Mouse (Mus musculus) kidney, postnatal 10 days (tissue): ENCODE data around the gene Dnaic1.
A peak's percentile ranks its signal among the peaks of the same experiment; 100 is the strongest.

Experiments used
- DNase-seq: peaks from one replicate; pipeline ENCODE4 v3.0.0; 2021; ENCODE audit warnings: mixed read lengths

The Dnaic1 gene

DNA sequence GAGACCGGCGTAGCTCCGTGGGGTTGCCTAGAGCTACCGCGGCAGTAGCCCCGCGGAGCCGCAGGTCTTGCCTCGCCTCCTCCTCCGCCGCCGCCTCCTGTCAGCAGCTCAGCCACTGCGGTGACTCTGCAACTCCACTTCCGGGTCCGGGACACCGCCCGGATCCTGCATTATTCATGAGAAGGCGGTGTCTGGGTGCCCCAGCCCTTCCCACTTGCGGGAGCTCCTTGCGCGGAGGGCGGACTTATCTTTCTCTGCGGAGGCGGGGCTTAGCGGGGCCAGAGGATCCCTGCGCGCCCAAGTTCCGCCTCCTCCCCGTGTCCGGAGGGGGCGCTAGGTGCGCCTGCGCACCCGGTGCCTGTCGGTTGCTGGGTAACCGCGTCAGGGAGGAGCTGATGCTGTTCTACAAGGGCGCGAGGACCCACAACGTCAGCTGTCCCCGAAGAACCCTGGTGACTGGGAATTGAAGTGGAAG lies at the start of gene Dnaic1, which contains the start of gene Fam219a:
Gene Dnaic1, plus strand, starts transcription at position 365 of the 475 bp plus-strand sequence.
Gene Fam219a, minus strand, starts transcription at position 128 of the 475 bp plus-strand sequence.
- peak; percentile 99 for DNase-seq

GRCm38 (mm10) chr4:41520641-41521040 lies 48.9 kb upstream of the Dnaic1 start:
- no peak for DNase-seq

- DNase-seq: no peak
Measured at GRCm38 (mm10) chr4:41522136-41522535, 47.4 kb upstream of the Dnaic1 start.

DNA sequence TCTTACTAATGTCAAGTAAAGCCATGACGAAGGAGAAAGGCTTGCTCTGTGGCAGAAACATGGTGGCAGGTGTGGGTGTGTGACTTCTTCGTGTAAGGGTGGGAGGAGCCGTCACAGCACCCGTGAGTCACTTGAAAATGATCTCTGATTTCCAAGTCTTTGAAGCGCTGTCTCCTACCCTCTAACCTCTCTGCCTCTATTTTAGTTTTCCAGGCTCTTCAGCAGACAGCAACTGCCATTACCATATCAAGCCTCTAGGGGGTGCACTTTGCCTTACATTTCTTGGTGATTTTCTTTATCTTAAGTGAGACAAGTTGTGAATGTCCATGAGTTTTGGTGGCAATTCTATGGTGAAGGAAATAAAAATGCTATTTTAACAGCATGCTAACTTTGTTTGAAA lies 46.8 kb upstream of the Dnaic1 start:
- peak; percentile 70 for DNase-seq

DNA sequence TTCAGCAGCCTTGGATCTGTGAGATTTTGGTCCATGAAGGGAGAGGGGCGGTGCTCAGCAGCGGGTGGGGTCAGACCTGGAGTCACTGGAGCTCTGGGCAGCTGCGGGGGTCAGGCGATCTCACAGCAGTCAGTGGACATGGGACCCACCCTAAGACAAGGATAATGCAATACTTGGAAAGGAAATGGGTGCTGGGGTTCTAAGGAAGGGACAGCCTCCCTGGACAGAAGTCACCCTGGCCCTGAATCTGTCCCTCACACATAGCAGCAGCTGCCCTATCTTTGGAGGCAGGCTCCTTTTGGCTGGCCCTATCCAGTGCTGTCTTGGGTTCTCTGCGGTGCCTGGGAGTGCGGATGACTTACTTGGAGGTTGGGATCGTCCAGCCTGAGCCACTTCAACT lies 45.7 kb upstream of the Dnaic1 start:
- no peak for DNase-seq

GRCm38 (mm10) chr4:41524829-41525228 lies 44.7 kb upstream of the Dnaic1 start:
- no peak for DNase-seq

- DNase-seq: no peak
Measured at GRCm38 (mm10) chr4:41526553-41526952, 43.0 kb upstream of the Dnaic1 start.

- no peak for DNase-seq
Measured at GRCm38 (mm10) chr4:41527076-41527475, 42.5 kb upstream of the Dnaic1 start.

DNA sequence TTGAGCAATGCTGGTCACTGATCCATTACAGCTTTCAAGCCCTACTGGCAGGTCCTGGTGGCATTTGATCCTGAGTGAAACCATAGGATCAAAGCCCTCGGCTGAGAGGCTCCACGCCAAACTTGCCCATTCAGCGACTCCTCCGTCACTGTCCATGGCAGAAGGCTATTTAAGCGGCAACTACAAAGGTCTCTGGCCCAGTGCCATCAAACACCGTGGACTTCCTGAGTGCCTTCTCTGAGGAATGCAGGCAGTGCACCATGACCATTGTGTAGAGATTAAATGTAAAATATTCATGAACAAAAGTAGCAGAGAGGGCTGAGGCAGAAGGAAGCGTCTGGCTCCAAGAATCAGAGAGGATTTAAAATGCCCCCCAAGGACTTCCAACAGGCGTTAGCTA lies 41.6 kb upstream of the Dnaic1 start:
- DNase-seq: peak; percentile 86

DNA sequence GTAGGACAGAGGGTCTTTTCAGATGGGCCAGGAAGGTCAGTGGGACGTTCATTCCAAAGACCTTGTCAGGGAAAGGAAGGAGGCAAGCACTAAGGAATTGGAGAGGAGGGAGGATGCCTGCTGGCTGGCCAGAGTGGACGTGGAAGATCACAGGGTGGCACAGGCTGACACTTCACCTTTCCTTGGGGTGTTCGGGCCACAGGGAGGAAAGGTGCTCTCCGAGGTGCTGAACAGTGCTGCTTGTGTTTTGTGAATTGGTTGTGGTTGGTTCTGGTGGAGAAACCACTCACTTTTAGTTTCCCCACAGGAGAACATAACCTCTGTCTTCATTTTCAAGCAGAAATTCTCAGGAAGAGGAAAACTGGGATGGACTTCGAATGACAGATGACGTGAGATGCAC lies 37.2 kb upstream of the Dnaic1 start:
- peak; percentile 73 for DNase-seq

GRCm38 (mm10) chr4:41534866-41535265 lies 34.7 kb upstream of the Dnaic1 start:
- DNase-seq: no peak

DNA sequence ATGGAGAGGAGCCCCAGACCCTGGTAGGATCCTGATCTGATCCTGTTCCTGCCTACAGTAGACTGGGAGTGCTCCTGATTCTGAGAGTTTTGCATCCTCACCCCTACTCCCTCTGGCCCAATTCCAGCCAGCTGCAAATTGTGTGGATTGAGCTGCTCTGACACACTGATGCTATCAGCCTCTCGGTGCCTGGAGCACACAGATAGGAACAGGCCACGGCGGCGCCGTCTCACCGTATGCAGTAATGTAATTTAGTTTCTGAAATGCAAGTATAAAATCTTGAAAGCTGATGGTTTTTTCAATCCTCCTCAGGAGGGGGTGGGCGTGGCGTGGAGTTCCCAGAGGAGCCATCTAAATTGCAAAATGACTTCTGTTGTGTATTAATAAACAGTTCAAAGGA lies 27.4 kb upstream of the Dnaic1 start:
- DNase-seq: no peak

- peak; percentile 76 for DNase-seq
Measured at GRCm38 (mm10) chr4:41545985-41546384, 23.6 kb upstream of the Dnaic1 start.

- DNase-seq: no peak
Measured at GRCm38 (mm10) chr4:41547086-41547485, 22.5 kb upstream of the Dnaic1 start.

DNA sequence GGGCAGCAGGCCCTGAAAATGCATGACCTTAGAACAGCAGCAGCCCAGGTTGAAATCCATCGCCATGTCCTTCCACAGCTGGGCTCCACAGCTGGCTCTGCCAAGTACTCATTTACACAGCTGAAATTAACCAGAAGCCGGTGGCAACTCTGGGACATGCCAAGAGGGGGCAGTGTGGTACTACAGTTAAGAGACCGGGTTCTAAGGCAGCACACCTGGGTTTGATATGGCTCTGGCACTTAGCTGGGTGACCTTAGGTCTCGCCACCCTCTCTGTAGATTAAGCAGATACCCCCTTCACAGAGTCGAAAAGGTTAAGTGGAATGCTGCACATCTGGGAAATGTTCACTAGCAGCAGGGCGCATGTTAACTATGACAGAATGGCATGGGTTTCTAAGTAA lies 17.0 kb upstream of the Dnaic1 start:
- peak; percentile 87 for DNase-seq

- peak; percentile 24 for DNase-seq
Measured at GRCm38 (mm10) chr4:41553116-41553515, 16.5 kb upstream of the Dnaic1 start.

- peak; percentile 89 for DNase-seq
Measured at GRCm38 (mm10) chr4:41554994-41555663, 14.4 kb upstream of the Dnaic1 start.

GRCm38 (mm10) chr4:41556311-41556953 lies 13.1 kb upstream of the Dnaic1 start:
- DNase-seq: no peak

DNA sequence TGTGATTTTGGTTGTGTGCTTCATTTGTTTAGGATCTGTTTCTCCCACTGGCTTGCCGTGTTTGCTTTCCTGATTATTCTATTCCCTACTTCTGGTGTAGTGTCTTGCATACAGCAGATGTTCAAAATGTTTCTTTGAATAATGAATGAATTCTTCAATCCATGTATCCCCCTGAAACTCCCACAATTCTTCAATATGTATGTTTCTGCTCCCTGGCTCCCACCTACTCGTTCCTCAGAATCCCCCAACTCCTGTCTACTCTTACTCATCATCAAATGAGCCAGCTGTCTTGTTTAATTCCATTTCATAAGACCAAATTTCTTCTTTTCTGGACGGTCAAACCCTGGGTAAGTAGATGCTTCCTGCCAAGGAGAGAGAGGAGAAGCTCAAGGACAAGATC lies 12.5 kb upstream of the Dnaic1 start:
- no peak for DNase-seq

- no peak for DNase-seq
Measured at GRCm38 (mm10) chr4:41563297-41563696, 6.3 kb upstream of the Dnaic1 start.

DNA sequence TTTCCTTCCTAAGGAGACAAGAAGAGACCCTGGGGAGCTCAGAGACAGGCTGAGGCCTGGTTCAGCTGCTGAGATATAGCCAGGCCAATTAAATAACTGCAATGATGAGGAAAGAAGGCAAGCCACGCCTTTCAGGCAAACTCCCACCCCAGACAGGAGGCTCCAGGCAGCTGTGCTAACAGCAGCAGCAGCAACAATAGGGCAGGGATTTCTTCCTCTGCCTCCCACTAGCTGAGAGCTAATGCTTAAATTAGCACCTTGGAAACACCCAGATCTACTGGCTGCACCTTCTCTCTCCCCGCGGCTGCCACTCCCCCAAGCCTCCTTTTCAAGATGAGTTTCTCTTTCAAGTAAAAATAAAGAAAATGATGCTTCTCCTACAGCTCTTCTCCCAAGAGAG lies 3.5 kb upstream of the Dnaic1 start:
- DNase-seq: no peak

GRCm38 (mm10) chr4:41568239-41568638 lies 1.3 kb upstream of the Dnaic1 start:
- peak; percentile 65 for DNase-seq

GRCm38 (mm10) chr4:41568682-41569410 lies 729 bp upstream of the Dnaic1 start:
- DNase-seq: peak; percentile 72

DNA sequence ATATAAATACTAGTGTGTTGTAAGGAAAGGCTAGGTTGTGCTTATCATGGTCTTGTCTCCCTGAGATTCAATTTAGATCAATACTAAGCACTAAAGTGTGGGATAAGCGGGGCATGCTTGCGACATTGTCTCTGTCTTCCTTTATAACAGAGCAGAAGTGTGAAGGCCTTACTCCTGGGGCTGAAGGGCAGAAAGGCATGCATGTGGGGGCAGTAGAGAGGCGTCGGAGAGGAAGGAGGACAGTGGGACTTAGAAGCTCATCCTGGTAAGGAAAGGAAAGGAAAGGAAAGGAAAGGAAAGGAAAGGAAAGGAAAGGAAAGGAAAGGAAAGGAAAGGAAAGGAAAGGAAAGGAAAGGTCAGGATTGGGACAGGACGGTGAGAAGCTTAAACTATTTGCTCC lies 1.9 kb downstream of the Dnaic1 start:
- DNase-seq: peak; percentile 45
